Mouse (Mus musculus): Measurements from ENCODE around the gene Zyx. TPM values are rescaled to one million over a fixed set of nuclear protein-coding genes. Genes with fewer than 3 reads are reported as not detected.

The Zyx gene
- polyA plus RNA-seq, 2 experiments: 152 to 176 TPM

DNA sequence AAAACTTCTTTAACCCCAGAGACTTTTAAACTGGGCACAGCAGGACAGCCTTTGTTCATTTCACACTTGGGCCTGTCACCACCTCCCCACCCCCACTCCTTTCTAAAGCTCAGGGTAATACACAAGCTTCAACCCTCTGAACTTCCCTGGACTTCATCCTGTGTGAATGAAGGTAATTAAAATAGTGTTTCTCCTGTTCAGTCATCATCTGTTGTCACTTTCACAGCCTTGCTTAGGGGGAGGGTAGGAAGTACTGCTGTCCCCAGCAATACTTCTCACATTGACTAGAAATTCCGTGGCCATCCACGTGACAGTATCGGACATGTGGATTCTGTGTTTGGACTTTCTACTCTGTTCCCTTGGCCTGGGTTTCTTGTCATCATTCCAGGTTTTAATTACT lies 20.4 kb downstream of the Zyx start:
- Histone ChIP-seq H3K36me3 (ENCODE audit: control insufficient read depth, insufficient read depth, low read length) (no peaks in the 10 kb centered on the region), H3K4me3 (replicated peaks; ENCODE audit: low read length) (no peak overlapping the region), H3K4me1 (ENCODE audit: control insufficient read depth, insufficient read depth, low read length) (peaks cover 12% of the 10 kb centered on the region), H3K27me3 (ENCODE audit: control insufficient read depth, insufficient read depth, low read length) (no peaks in the 10 kb centered on the region), H3K27ac (replicated peaks; ENCODE audit: low read depth, low read length) (no peak overlapping the region), H3K9me3 (ENCODE audit: control insufficient read depth, low read length) (no peaks in the 10 kb centered on the region), H3K4me2 (replicated peaks; ENCODE audit: low read depth, low read length, severe bottlenecking) (no peak overlapping the region), H3K9ac (ENCODE audit: low read depth, low read length, severe bottlenecking) (no peak overlapping the region)
- TF ChIP-seq POLR2A (IDR thresholded peaks at IDR 0.05; ENCODE audit: borderline replicate concordance, extremely low read depth, insufficient read depth, insufficient read length): no peak
- no peak for ATAC-seq (ENCODE audit: low FRiP score, low read depth)
- DNase-seq (ENCODE audit: low spot score): no peak
- WGBS: 25% methylated on average over 3 of the region's 3 CpGs

DNA sequence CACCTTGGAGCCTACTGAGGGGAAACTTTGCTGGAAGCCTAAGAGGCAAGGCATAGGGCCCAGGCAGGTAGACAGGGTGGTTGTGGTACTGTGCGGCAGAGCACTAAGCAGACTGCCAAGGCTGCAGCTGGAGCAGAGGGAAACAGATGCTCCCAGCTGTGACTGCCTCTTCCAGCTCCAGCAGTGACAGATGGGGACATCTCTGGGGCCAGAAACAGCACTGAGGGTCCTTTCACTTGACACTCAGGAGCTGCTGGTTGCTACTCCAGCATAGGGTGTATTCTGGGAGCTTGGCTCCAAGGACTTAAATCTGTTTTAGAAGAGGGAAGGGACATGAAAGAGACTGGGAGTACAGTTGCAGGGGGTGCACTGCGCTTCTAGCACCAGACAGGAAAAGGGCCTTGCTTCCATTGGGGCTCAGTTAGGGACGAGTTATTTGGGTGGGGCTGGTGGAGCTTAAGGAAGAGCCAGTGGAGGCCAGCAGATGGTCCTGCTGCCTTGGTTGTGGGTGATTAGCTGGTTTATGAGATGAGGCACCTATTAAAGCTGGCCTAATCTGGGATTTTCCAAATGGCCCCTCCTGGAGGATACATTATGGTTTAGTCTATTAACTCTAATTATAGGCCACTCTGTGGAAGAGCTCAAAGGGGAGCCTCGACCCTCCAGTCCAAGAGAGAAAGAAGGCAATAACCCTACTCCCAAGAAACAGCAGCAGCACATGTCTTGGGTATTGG lies 21.4 kb downstream of the Zyx start:
- Histone ChIP-seq H3K4me2 (replicated peaks; ENCODE audit: low read depth, low read length, severe bottlenecking) (no peak overlapping the region), H3K27me3 (ENCODE audit: control insufficient read depth, insufficient read depth, low read length) (no peaks in the 10 kb centered on the region), H3K36me3 (ENCODE audit: control insufficient read depth, insufficient read depth, low read length) (no peaks in the 10 kb centered on the region), H3K9me3 (ENCODE audit: control insufficient read depth, low read length) (no peaks in the 10 kb centered on the region), H3K4me3 (replicated peaks; ENCODE audit: low read length) (no peak overlapping the region), H3K27ac (replicated peaks; ENCODE audit: low read depth, low read length) (no peak overlapping the region), H3K9ac (ENCODE audit: low read depth, low read length, severe bottlenecking) (no peak overlapping the region), H3K4me1 (ENCODE audit: control insufficient read depth, insufficient read depth, low read length) (peaks cover 12% of the 10 kb centered on the region)
- TF ChIP-seq POLR2A (IDR thresholded peaks at IDR 0.05; ENCODE audit: borderline replicate concordance, extremely low read depth, insufficient read depth, insufficient read length): no peak
- WGBS: 42% methylated on average over 4 of the region's 4 CpGs
- DNase-seq (ENCODE audit: low spot score) (peak; percentile 36), ATAC-seq (ENCODE audit: low FRiP score, low read depth) (no peak)

DNA sequence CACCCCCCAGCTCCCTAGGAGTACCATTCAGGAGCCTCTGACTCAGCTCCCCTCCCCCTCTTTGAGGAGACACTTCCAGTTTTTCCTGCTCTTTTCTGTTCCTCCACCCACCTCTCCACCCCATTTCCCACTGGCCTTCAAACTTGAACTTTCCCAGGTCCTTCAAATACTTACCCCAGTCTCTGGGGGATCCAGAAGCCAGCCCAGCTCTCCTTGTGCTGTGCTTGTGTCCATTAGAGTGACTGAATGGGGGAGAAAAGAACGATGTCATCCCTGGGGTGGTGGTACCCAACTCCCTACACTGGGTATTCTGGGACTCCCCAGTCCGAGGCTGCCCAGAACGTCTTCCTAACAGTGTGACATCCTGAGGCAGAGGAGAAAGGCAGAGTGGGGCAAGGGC lies 22.6 kb downstream of the Zyx start:
- Histone ChIP-seq H3K27me3 (ENCODE audit: control insufficient read depth, insufficient read depth, low read length) (no peaks in the 10 kb centered on the region), H3K4me2 (replicated peaks; ENCODE audit: low read depth, low read length, severe bottlenecking) (peak overlapping the region; percentile 96), H3K9ac (ENCODE audit: low read depth, low read length, severe bottlenecking) (no peak overlapping the region), H3K27ac (replicated peaks; ENCODE audit: low read depth, low read length) (no peak overlapping the region), H3K4me1 (ENCODE audit: control insufficient read depth, insufficient read depth, low read length) (peaks cover 12% of the 10 kb centered on the region), H3K4me3 (replicated peaks; ENCODE audit: low read length) (peak overlapping the region; percentile 57), H3K9me3 (ENCODE audit: control insufficient read depth, low read length) (no peaks in the 10 kb centered on the region), H3K36me3 (ENCODE audit: control insufficient read depth, insufficient read depth, low read length) (no peaks in the 10 kb centered on the region)
- no peak for ATAC-seq (ENCODE audit: low FRiP score, low read depth)
- DNase-seq (ENCODE audit: low spot score): no peak
- 8% methylated on average over 3 of the region's 3 CpGs for WGBS
- TF ChIP-seq POLR2A (IDR thresholded peaks at IDR 0.05; ENCODE audit: borderline replicate concordance, extremely low read depth, insufficient read depth, insufficient read length): no peak

DNA sequence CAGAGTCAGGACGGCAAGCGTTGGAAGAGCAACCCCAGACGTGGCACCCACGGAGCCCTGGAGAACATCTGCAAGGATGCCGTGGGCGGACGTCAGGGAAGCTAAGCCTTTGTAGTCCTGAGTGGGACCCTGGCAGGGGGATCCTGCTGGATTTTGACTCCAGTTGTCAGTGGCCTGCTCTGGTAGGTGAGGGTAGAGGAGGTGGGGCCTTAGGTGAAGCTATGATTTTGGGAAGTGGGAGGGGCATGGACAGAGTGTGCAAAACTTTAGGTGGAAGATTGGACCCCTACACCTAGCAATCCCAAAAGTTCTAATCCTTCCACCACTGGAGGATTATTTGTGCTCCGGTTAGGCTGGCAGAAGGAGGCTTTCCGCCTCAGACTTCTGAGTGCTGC lies 23.0 kb downstream of the Zyx start:
- no peaks in the 10 kb centered on the region for H3K36me3 ChIP-seq (ENCODE audit: control insufficient read depth, insufficient read depth, low read length)
- H3K27me3 ChIP-seq (ENCODE audit: control insufficient read depth, insufficient read depth, low read length): no peaks in the 10 kb centered on the region
- ATAC-seq (ENCODE audit: low FRiP score, low read depth) (no peak), DNase-seq (ENCODE audit: low spot score) (no peak)
- H3K9ac ChIP-seq (ENCODE audit: low read depth, low read length, severe bottlenecking): peak overlapping the region; percentile 69; the same call in 1 of the 2 replicates
- H3K4me3 ChIP-seq (replicated peaks; ENCODE audit: low read length): peak overlapping the region; percentile 57
- 15% methylated on average over 9 of the region's 9 CpGs for WGBS
- no peaks in the 10 kb centered on the region for H3K9me3 ChIP-seq (ENCODE audit: control insufficient read depth, low read length)
- peak overlapping the region; percentile 96 for H3K4me2 ChIP-seq (replicated peaks; ENCODE audit: low read depth, low read length, severe bottlenecking)
- H3K27ac ChIP-seq (replicated peaks; ENCODE audit: low read depth, low read length): no peak overlapping the region
- TF ChIP-seq POLR2A (IDR thresholded peaks at IDR 0.05; ENCODE audit: borderline replicate concordance, extremely low read depth, insufficient read depth, insufficient read length): no peak
- peaks cover 12% of the 10 kb centered on the region for H3K4me1 ChIP-seq (ENCODE audit: control insufficient read depth, insufficient read depth, low read length)

DNA sequence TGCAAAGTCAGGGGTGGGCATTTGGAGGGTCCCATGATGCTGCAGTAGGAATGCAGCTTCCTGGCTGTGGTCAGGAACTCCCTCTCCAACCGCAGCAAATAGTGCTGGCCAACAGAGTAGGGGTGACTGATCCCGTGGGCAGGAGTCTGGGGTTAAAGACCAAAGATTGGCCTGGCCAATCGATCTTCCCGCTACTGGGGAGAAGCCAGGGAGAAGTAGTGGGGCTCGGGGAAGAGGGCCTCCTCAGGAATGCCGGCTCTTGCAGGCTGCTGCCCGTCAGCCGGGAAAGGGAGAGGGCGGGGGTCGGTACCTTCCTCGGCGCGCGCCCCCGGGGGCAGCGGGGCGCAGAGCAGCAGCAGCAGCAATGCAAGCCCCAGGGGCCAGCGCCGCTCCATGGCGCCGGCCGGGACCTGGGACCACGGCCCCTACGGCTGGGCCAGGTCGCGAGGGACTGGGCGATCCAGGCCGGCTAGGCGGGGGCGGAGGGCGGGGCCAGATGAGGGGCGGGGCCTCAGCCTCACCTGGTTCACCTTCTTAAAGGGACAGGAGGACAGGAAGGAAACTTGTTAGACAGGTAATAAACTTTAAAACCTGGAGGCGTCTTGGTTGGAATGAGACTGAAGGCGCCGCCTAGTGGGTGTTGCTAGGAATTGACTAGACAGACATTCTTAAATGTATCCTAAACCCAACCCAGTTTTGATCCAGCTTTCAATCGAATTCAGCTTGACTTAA lies 23.6 kb downstream of the Zyx start, which contains the start of gene Epha1:
Gene Epha1 (minus strand): TSS at position 453 of the 732 bp plus-strand sequence.
- 2% methylated on average over 35 of the region's 36 CpGs for WGBS
- Histone ChIP-seq H3K4me1 (ENCODE audit: control insufficient read depth, insufficient read depth, low read length) (peaks cover 12% of the 10 kb centered on the region), H3K27me3 (ENCODE audit: control insufficient read depth, insufficient read depth, low read length) (no peaks in the 10 kb centered on the region), H3K9me3 (ENCODE audit: control insufficient read depth, low read length) (no peaks in the 10 kb centered on the region), H3K27ac (replicated peaks; ENCODE audit: low read depth, low read length) (no peak within 1 kb of the TSS), H3K4me2 (replicated peaks; ENCODE audit: low read depth, low read length, severe bottlenecking) (peak within 1 kb of the TSS; percentile 96), H3K9ac (ENCODE audit: low read depth, low read length, severe bottlenecking) (peak within 1 kb of the TSS; percentile 69), H3K4me3 (replicated peaks; ENCODE audit: low read length) (peak within 1 kb of the TSS; percentile 57), H3K36me3 (ENCODE audit: control insufficient read depth, insufficient read depth, low read length) (no peaks in the 10 kb centered on the region)
- ATAC-seq (ENCODE audit: low FRiP score, low read depth) (peak; percentile 42), DNase-seq (ENCODE audit: low spot score) (peak; percentile 83)
- TF ChIP-seq POLR2A (IDR thresholded peaks at IDR 0.05; ENCODE audit: borderline replicate concordance, extremely low read depth, insufficient read depth, insufficient read length): no peak
